Mouse (Mus musculus): ENCODE data around the gene Ccna1.

The Ccna1 gene

GRCm38 (mm10) chr3:55065738-55066665 is 10.7 kb upstream of the Ccna1 start:
- no peak for DNase-seq (ENCODE audit: low read depth, low spot score)

- no peak for DNase-seq (ENCODE audit: low read depth, low spot score)
Measured at GRCm38 (mm10) chr3:55064396-55064795, 9.1 kb upstream of the Ccna1 start.

GRCm38 (mm10) chr3:55062653-55063052 is 7.4 kb upstream of the Ccna1 start:
- no peak for DNase-seq (ENCODE audit: low read depth, low spot score)

GRCm38 (mm10) chr3:55056376-55056775 is 1.1 kb upstream of the Ccna1 start:
- DNase-seq (ENCODE audit: low read depth, low spot score) = no peak

GRCm38 (mm10) chr3:55055747-55056120 is 433 bp upstream of the Ccna1 start:
- no peak for DNase-seq (ENCODE audit: low read depth, low spot score)

- DNase-seq (ENCODE audit: low read depth, low spot score) = no peak
Measured at GRCm38 (mm10) chr3:55054231-55054630, 1.1 kb downstream of the Ccna1 start.

GRCm38 (mm10) chr3:55044601-55045370 is 10.5 kb downstream of the Ccna1 start:
- DNase-seq (ENCODE audit: low read depth, low spot score) = no peak

- no peak for DNase-seq (ENCODE audit: low read depth, low spot score)
Measured at GRCm38 (mm10) chr3:55037608-55038007, 17.7 kb downstream of the Ccna1 start.

GRCm38 (mm10) chr3:55027271-55027840 is 27.9 kb downstream of the Ccna1 start:
- no peak for DNase-seq (ENCODE audit: low read depth, low spot score)

- DNase-seq (ENCODE audit: low read depth, low spot score) = no peak
Measured at GRCm38 (mm10) chr3:55025502-55025901, 29.8 kb downstream of the Ccna1 start.

GRCm38 (mm10) chr3:55023347-55023746 is 32.0 kb downstream of the Ccna1 start:
- no peak for DNase-seq (ENCODE audit: low read depth, low spot score)

GRCm38 (mm10) chr3:55022247-55022646 is 33.1 kb downstream of the Ccna1 start:
- no peak for DNase-seq (ENCODE audit: low read depth, low spot score)

- DNase-seq (ENCODE audit: low read depth, low spot score) = no peak
Measured at GRCm38 (mm10) chr3:55012536-55012935, 42.8 kb downstream of the Ccna1 start.

GRCm38 (mm10) chr3:55011681-55012080 is 43.6 kb downstream of the Ccna1 start:
- no peak for DNase-seq (ENCODE audit: low read depth, low spot score)

- no peak for DNase-seq (ENCODE audit: low read depth, low spot score)
Measured at GRCm38 (mm10) chr3:55008965-55009741, 46.1 kb downstream of the Ccna1 start.

- no peak for DNase-seq (ENCODE audit: low read depth, low spot score)
Measured at GRCm38 (mm10) chr3:55004036-55004435, 51.3 kb downstream of the Ccna1 start.

GRCm38 (mm10) chr3:55001677-55002076 is 53.6 kb downstream of the Ccna1 start:
- no peak for DNase-seq (ENCODE audit: low read depth, low spot score)

Data from brain, embryonic 18.5 days (tissue).